Mouse (Mus musculus): ENCODE measurements at regions not wholly inside any gene's neighbourhood (a gene's known extent, or its start where the extent isn't known, plus 50 kb on each side); places are given as distances from the start of the nearest gene placed in this dataset.

GRCm38 (mm10) chr6:98872334-98872733 is 529.8 kb upstream of the Gm765 start:
- DNase-seq (ENCODE audit: low spot score) (no peak), ATAC-seq (ENCODE audit: insufficient number of reproducible peaks, low FRiP score, low TSS enrichment, low read depth) (no peak)
- Histone ChIP-seq H3K4me2 (ENCODE audit: low read depth, severe bottlenecking) (no peak overlapping the region), H3K27ac (replicated peaks; ENCODE audit: low read depth, low read length) (no peak overlapping the region), H3K9me3 (ENCODE audit: control insufficient read depth, low read length) (no peaks in the 10 kb centered on the region), H3K4me3 (ENCODE audit: low read depth, low read length) (no peak overlapping the region), H3K4me1 (ENCODE audit: control insufficient read depth, insufficient read depth, low read length) (no peaks in the 10 kb centered on the region), H3K36me3 (ENCODE audit: control insufficient read depth, insufficient read depth, low read length) (no peaks in the 10 kb centered on the region), H3K27me3 (ENCODE audit: control insufficient read depth, insufficient read depth, low read length) (no peaks in the 10 kb centered on the region), H3K9ac (ENCODE audit: low read length) (no peak overlapping the region)
- WGBS, result 58% methylated on average over 3 of the region's 3 CpGs

GRCm38 (mm10) chr6:98869772-98870171 is 527.2 kb upstream of the Gm765 start:
- no peak for ATAC-seq (ENCODE audit: insufficient number of reproducible peaks, low FRiP score, low TSS enrichment, low read depth)
- no peaks in the 10 kb centered on the region for H3K36me3 ChIP-seq (ENCODE audit: control insufficient read depth, insufficient read depth, low read length)
- H3K4me2 ChIP-seq (ENCODE audit: low read depth, severe bottlenecking), result no peak overlapping the region
- no peaks in the 10 kb centered on the region for H3K4me1 ChIP-seq (ENCODE audit: control insufficient read depth, insufficient read depth, low read length)
- H3K27me3 ChIP-seq (ENCODE audit: control insufficient read depth, insufficient read depth, low read length), result no peaks in the 10 kb centered on the region
- H3K4me3 ChIP-seq (ENCODE audit: low read depth, low read length), result no peak overlapping the region
- no peaks in the 10 kb centered on the region for H3K9me3 ChIP-seq (ENCODE audit: control insufficient read depth, low read length)
- H3K9ac ChIP-seq (ENCODE audit: low read length), result no peak overlapping the region
- WGBS, result 88% methylated on average over 6 of the region's 6 CpGs
- DNase-seq (ENCODE audit: low spot score), result no peak
- no peak overlapping the region for H3K27ac ChIP-seq (replicated peaks; ENCODE audit: low read depth, low read length)

DNA sequence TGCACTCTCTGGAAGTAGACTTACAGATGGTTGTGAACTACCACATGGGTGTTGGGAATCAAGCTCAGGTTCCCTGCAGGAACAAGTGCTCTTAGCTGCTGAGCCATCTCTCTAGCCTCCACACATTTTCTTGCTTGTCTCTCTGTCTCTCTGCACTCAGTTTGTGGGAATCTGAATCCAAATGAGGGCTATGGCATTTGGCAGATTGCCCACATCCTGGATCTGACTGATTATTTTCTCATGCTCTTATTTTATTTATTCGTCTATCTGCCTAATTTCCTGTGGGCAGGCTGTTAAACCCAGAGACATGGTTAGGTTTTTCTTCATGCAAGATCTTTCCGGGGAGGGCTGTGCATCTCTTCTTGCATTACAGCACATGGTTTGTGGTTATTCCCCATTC is 521.8 kb upstream of the Gm765 start:
- DNase-seq (ENCODE audit: low spot score) (no peak), ATAC-seq (ENCODE audit: insufficient number of reproducible peaks, low FRiP score, low TSS enrichment, low read depth) (no peak)
- Histone ChIP-seq H3K27ac (replicated peaks; ENCODE audit: low read depth, low read length) (no peak overlapping the region), H3K36me3 (ENCODE audit: control insufficient read depth, insufficient read depth, low read length) (no peaks in the 10 kb centered on the region), H3K9ac (ENCODE audit: low read length) (no peak overlapping the region), H3K4me3 (ENCODE audit: low read depth, low read length) (no peak overlapping the region), H3K4me1 (ENCODE audit: control insufficient read depth, insufficient read depth, low read length) (no peaks in the 10 kb centered on the region), H3K27me3 (ENCODE audit: control insufficient read depth, insufficient read depth, low read length) (no peaks in the 10 kb centered on the region), H3K9me3 (ENCODE audit: control insufficient read depth, low read length) (no peaks in the 10 kb centered on the region), H3K4me2 (ENCODE audit: low read depth, severe bottlenecking) (no peak overlapping the region)
- 89% methylated on average over 2 of the region's 2 CpGs for WGBS

- no peak overlapping the region for H3K4me2 ChIP-seq (ENCODE audit: low read depth, severe bottlenecking)
- H3K27me3 ChIP-seq (ENCODE audit: control insufficient read depth, insufficient read depth, low read length), result no peaks in the 10 kb centered on the region
- H3K27ac ChIP-seq (replicated peaks; ENCODE audit: low read depth, low read length), result no peak overlapping the region
- no peaks in the 10 kb centered on the region for H3K9me3 ChIP-seq (ENCODE audit: control insufficient read depth, low read length)
- ATAC-seq (ENCODE audit: insufficient number of reproducible peaks, low FRiP score, low TSS enrichment, low read depth) (no peak), DNase-seq (ENCODE audit: low spot score) (no peak)
- H3K36me3 ChIP-seq (ENCODE audit: control insufficient read depth, insufficient read depth, low read length), result no peaks in the 10 kb centered on the region
- H3K4me1 ChIP-seq (ENCODE audit: control insufficient read depth, insufficient read depth, low read length), result no peaks in the 10 kb centered on the region
- WGBS, result 81% methylated on average over 1 of the region's 1 CpGs
- no peak overlapping the region for H3K9ac ChIP-seq (ENCODE audit: low read length)
- no peak overlapping the region for H3K4me3 ChIP-seq (ENCODE audit: low read depth, low read length)
Observed at GRCm38 (mm10) chr6:98855958-98856357, 513.4 kb upstream of the Gm765 start.

- Histone ChIP-seq H3K27me3 (ENCODE audit: control insufficient read depth, insufficient read depth, low read length) (no peaks in the 10 kb centered on the region), H3K36me3 (ENCODE audit: control insufficient read depth, insufficient read depth, low read length) (no peaks in the 10 kb centered on the region), H3K4me3 (ENCODE audit: low read depth, low read length) (no peak overlapping the region), H3K4me1 (ENCODE audit: control insufficient read depth, insufficient read depth, low read length) (no peaks in the 10 kb centered on the region), H3K9ac (ENCODE audit: low read length) (no peak overlapping the region), H3K9me3 (ENCODE audit: control insufficient read depth, low read length) (no peaks in the 10 kb centered on the region), H3K4me2 (ENCODE audit: low read depth, severe bottlenecking) (no peak overlapping the region), H3K27ac (replicated peaks; ENCODE audit: low read depth, low read length) (no peak overlapping the region)
- ATAC-seq (ENCODE audit: insufficient number of reproducible peaks, low FRiP score, low TSS enrichment, low read depth), result no peak
- 90% methylated on average over 2 of the region's 2 CpGs for WGBS
- no peak for DNase-seq (ENCODE audit: low spot score)
Observed at GRCm38 (mm10) chr6:98850906-98851305, 508.4 kb upstream of the Gm765 start.

DNA sequence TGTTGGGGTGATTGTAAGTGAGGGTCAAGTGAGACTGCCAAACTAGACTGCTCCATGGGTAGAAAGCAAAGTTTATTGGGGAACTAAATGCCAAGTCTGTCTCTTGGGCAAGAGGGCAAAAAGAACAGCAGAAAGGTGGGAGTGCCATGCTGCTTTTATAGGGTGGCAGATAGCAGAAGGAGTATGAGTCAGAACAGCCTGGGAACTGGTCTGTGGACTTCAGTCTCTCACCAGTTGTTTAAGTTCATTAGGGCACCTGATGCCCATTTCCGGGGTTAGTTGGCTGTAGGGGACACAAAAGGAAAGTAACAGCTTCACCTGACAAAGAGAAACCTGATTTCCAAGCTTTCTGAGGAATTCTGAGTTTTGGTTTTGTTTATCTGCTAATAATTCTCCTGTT is 506.3 kb upstream of the Gm765 start:
- Histone ChIP-seq H3K36me3 (ENCODE audit: control insufficient read depth, insufficient read depth, low read length) (no peaks in the 10 kb centered on the region), H3K27ac (replicated peaks; ENCODE audit: low read depth, low read length) (no peak overlapping the region), H3K27me3 (ENCODE audit: control insufficient read depth, insufficient read depth, low read length) (no peaks in the 10 kb centered on the region), H3K4me3 (ENCODE audit: low read depth, low read length) (no peak overlapping the region), H3K4me2 (ENCODE audit: low read depth, severe bottlenecking) (no peak overlapping the region), H3K9me3 (ENCODE audit: control insufficient read depth, low read length) (no peaks in the 10 kb centered on the region), H3K4me1 (ENCODE audit: control insufficient read depth, insufficient read depth, low read length) (no peaks in the 10 kb centered on the region), H3K9ac (ENCODE audit: low read length) (no peak overlapping the region)
- DNase-seq (ENCODE audit: low spot score), result no peak
- WGBS, result 88% methylated on average over 1 of the region's 1 CpGs
- no peak for ATAC-seq (ENCODE audit: insufficient number of reproducible peaks, low FRiP score, low TSS enrichment, low read depth)

GRCm38 (mm10) chr6:98846001-98846695 is 503.6 kb upstream of the Gm765 start:
- Histone ChIP-seq H3K9ac (ENCODE audit: low read length) (no peak overlapping the region), H3K9me3 (ENCODE audit: control insufficient read depth, low read length) (no peaks in the 10 kb centered on the region), H3K27ac (replicated peaks; ENCODE audit: low read depth, low read length) (no peak overlapping the region), H3K4me1 (ENCODE audit: control insufficient read depth, insufficient read depth, low read length) (peaks cover 7% of the 10 kb centered on the region; the same call in 1 of the 2 replicates), H3K4me2 (ENCODE audit: low read depth, severe bottlenecking) (no peak overlapping the region), H3K4me3 (ENCODE audit: low read depth, low read length) (no peak overlapping the region), H3K27me3 (ENCODE audit: control insufficient read depth, insufficient read depth, low read length) (no peaks in the 10 kb centered on the region), H3K36me3 (ENCODE audit: control insufficient read depth, insufficient read depth, low read length) (no peaks in the 10 kb centered on the region; the same call in 1 of the 2 replicates)
- WGBS, result 49% methylated on average over 5 of the region's 5 CpGs
- ATAC-seq (ENCODE audit: insufficient number of reproducible peaks, low FRiP score, low TSS enrichment, low read depth) (no peak), DNase-seq (ENCODE audit: low spot score) (no peak)

- Histone ChIP-seq H3K4me1 (ENCODE audit: control insufficient read depth, insufficient read depth, low read length) (peaks cover 7% of the 10 kb centered on the region; the same call in 1 of the 2 replicates), H3K36me3 (ENCODE audit: control insufficient read depth, insufficient read depth, low read length) (no peaks in the 10 kb centered on the region; the same call in 1 of the 2 replicates), H3K27me3 (ENCODE audit: control insufficient read depth, insufficient read depth, low read length) (no peaks in the 10 kb centered on the region), H3K9me3 (ENCODE audit: control insufficient read depth, low read length) (no peaks in the 10 kb centered on the region), H3K4me3 (ENCODE audit: low read depth, low read length) (no peak overlapping the region), H3K9ac (ENCODE audit: low read length) (no peak overlapping the region), H3K27ac (replicated peaks; ENCODE audit: low read depth, low read length) (no peak overlapping the region), H3K4me2 (ENCODE audit: low read depth, severe bottlenecking) (no peak overlapping the region)
- ATAC-seq (ENCODE audit: insufficient number of reproducible peaks, low FRiP score, low TSS enrichment, low read depth) (no peak), DNase-seq (ENCODE audit: low spot score) (no peak)
- WGBS, result 83% methylated on average over 5 of the region's 5 CpGs
Observed at GRCm38 (mm10) chr6:98843598-98843997, 501.0 kb upstream of the Gm765 start.

DNA sequence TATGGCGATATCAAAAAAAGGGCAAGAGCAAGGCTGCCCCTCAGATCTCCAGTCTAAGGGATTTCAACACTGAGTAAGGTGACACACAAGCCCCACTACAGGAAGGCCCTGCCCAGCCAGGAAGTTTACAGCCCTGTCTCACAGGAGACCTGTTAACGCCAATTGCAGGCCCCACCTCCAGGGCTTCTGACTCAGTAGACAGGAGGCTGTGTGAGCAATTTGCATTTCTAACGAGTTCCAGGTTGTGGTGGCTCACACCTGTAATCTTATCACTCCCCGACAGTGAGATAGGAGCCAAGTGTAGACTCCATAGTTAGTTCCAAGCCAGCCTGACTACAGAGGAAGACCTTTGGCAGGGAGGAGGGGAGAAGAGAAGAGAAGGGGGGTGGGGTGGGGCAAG is 500.4 kb upstream of the Gm765 start:
- Histone ChIP-seq H3K4me1 (ENCODE audit: control insufficient read depth, insufficient read depth, low read length) (peaks cover 7% of the 10 kb centered on the region; the same call in 1 of the 2 replicates), H3K36me3 (ENCODE audit: control insufficient read depth, insufficient read depth, low read length) (no peaks in the 10 kb centered on the region; the same call in 1 of the 2 replicates), H3K4me2 (ENCODE audit: low read depth, severe bottlenecking) (no peak overlapping the region), H3K27me3 (ENCODE audit: control insufficient read depth, insufficient read depth, low read length) (no peaks in the 10 kb centered on the region), H3K9ac (ENCODE audit: low read length) (no peak overlapping the region), H3K27ac (replicated peaks; ENCODE audit: low read depth, low read length) (no peak overlapping the region), H3K4me3 (ENCODE audit: low read depth, low read length) (no peak overlapping the region), H3K9me3 (ENCODE audit: control insufficient read depth, low read length) (no peaks in the 10 kb centered on the region)
- DNase-seq (ENCODE audit: low spot score) (no peak), ATAC-seq (ENCODE audit: insufficient number of reproducible peaks, low FRiP score, low TSS enrichment, low read depth) (no peak)
- WGBS, result 32% methylated on average over 4 of the region's 4 CpGs

Data from limb, embryonic 11.5 days (tissue).